Mouse (Mus musculus) neutrophil, adult 5-6 weeks (primary cell): ENCODE measurements around the gene Tmem59. TPM values are rescaled to one million over a fixed set of nuclear protein-coding genes. Genes with fewer than 3 reads are reported as not detected.

Experiments used
- ATAC-seq: fragments of 151-379, 151-347 bp; 2 replicates; pipeline ENCODE4 v1.8.0; 2017; ENCODE audit warnings: mild to moderate bottlenecking, moderate TSS enrichment; ENCODE audit not compliant: insufficient number of reproducible peaks, poor library complexity, low FRiP score, severe bottlenecking; ENCODE audit errors: extremely low read depth
- total RNA-seq: library from RNA; stranded (forward); fragments of 200-1000 nt; gene quantifications from 2 replicates; pipeline ENCODE4 v1.2.3, GENCODE M21; 2017

The Tmem59 gene
- total RNA-seq, 1 experiment from 2014 or later: 202 TPM

- no peak for ATAC-seq
Measured at GRCm38 (mm10) chr4:107177506-107177905, 693 bp upstream of the Tmem59 start.

GRCm38 (mm10) chr4:107178830-107179490 lies 761 bp downstream of the Tmem59 start, which contains the start of gene Tceanc2:
Gene Tceanc2, minus strand, starts transcription at chr4:107179116.
- ATAC-seq: peak; percentile 24; the same call in 1 of the 2 replicates

DNA sequence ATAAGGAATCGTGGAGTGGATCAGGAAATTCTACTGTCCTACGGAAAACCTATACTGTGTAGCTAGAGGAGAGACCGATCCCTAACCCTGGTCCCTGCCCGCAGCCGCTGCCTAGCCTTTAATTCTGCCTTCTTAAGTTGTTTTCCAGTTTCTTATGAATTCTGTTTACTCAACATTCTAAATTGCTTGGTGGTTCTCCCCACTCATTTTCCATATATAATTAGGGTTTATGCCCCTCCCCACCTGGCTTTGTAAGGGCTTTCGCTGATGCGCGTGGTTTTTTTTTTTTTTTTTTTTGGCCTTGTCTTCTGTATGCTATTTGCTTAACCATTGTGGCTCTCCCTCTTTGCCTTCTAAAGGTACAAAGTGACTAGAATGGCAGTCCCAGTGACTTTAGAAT lies 1.4 kb downstream of the Tmem59 start:
- no peak for ATAC-seq

DNA sequence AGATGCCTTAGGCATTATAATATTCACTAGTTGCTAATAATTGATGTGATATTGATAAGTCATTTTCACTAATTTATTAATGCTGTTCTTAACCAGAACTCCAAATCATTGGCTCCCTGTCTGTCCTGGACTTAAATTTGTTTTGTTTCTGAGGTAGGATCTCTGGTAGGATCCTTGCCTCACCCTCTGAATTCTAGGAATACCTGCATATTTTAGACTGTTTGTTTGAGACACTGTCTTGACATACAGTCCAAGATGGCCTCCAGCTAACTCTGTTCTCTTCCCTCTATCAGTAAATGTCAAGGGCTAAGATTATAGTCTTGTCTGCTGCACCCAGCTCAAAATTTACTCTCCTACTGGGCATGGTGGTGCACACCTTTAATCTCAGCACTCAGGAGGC lies 2.5 kb downstream of the Tmem59 start:
- ATAC-seq: no peak

DNA sequence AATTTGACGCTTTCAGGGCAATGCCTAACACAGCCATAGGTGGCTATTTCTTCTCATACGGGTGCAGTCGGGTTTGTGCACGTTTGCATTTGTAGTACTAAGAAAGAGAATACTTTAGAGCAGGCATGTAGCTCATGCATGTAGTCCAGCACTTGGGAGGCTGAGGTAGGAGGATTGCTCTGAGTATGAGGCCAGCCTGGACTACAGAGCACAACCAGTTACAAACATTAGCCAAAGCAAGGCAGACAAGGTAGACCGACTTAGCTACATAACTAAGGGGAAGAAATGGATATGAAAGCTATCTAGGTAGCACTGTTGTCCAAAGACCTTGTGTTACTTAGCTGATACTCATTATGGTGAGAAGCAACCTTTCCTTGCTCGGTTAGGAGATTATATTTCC lies 3.7 kb downstream of the Tmem59 start:
- no peak for ATAC-seq

DNA sequence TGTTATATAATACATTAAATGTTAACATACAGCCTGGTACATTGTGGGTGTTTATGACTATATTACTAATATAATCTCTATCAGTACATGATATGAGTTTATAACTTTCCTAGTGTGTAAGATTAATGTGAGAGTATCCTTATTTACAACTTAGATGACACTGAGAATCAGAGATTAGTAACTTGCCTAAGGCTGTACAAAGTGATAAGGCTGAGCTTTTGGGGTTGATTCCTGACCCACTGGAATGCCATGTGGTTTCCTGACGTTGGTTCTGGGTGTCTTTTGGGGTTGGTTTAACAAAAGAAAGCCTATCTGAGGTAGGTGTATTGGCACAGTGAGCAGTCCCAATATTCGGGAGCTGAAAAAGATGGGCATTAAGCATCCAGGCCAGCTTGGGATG lies 4.6 kb downstream of the Tmem59 start:
- ATAC-seq: no peak

- ATAC-seq: no peak
Measured at GRCm38 (mm10) chr4:107183203-107183602, 5.0 kb downstream of the Tmem59 start.

GRCm38 (mm10) chr4:107185703-107186102 lies 7.5 kb downstream of the Tmem59 start:
- no peak for ATAC-seq

DNA sequence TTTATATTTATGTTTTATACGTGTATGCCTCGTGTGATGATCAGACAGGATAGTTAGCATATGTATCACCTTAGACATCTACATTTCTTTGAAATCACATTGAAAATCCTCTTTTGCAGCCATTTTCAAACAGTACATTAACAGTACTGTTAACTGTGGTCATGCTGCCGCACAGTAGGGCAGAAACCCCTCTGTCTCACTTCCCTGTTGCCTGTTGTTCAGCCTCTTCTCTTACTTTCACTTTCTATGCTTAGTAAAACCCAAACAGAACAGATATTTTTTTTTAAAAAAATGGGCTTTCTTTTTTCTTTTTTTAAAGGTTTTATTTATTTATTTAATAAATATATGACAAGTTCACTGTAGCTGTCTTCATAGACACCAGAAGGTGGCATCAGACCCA lies 15.6 kb downstream of the Tmem59 start:
- 0 out of 2 replicates have a peak, but pooled peaks have one; percentile 41 for ATAC-seq

DNA sequence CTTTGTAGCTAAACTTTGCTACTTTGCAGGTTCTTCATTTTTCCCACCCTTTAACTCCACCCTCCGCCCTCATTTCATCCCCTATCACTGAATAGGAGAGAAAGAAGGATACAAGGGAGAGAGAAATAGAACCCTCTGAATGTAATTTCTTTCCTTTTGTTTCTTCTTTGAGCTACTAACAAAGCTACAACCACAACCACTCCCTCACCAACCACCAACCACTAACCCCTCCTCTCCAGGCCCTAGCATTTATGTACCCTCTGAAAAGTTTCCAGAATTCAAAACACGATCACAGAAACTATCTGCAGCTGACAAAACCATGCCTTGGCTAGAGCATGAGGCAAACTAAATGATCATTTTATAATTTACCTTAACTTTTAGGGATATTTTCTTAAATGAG lies 18.3 kb downstream of the Tmem59 start:
- ATAC-seq: no peak

GRCm38 (mm10) chr4:107198072-107198471 lies 19.9 kb downstream of the Tmem59 start:
- no peak for ATAC-seq

DNA sequence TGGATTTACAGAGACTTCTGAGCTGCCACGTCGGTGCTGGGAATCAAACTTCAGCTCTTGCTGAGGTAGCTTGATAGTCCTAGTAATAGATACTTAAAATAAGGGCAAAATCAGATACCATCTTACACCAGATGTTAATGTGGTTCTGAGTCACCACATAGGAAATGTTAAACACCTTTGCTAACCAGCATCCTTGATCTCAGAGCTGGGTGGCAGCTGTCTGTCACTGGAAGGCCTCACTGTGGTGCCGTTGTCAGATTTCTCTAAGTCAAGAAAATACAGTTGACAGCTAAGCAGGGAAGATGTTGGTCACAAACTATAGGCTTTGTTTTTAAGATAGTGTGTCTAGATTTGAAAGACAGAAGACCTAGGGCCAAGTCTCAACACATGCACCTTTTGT lies 23.6 kb downstream of the Tmem59 start:
- no peak for ATAC-seq

DNA sequence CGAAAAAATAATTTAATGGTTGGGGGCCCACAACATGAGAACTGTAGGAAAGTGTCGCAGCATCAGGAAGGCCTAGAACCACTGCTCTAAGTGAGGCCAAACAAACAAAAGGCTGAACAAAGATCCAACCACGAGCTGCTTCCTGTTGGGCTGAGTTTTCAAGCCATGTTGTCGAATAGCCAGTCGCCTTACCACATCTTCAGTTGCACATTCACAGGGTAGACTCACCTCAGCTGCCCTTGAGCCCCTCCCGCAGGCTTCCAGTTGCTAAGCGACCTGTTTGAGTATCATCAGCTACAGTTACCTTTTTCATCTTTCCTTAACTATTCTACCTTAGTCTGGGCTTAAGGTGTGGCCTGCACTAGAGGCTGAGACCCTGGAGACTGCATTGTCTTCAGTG lies 24.8 kb downstream of the Tmem59 start:
- no peak for ATAC-seq

- no peak for ATAC-seq
Measured at GRCm38 (mm10) chr4:107207016-107207415, 28.8 kb downstream of the Tmem59 start.

GRCm38 (mm10) chr4:107208880-107209279 lies 30.7 kb downstream of the Tmem59 start, which contains the start of gene Ldlrad1:
Gene Ldlrad1, plus strand, starts transcription at chr4:107209180.
- ATAC-seq: no peak

GRCm38 (mm10) chr4:107210483-107211097 lies 32.4 kb downstream of the Tmem59 start:
- ATAC-seq: no peak

- no peak for ATAC-seq
Measured at GRCm38 (mm10) chr4:107211465-107211864, 33.3 kb downstream of the Tmem59 start.

DNA sequence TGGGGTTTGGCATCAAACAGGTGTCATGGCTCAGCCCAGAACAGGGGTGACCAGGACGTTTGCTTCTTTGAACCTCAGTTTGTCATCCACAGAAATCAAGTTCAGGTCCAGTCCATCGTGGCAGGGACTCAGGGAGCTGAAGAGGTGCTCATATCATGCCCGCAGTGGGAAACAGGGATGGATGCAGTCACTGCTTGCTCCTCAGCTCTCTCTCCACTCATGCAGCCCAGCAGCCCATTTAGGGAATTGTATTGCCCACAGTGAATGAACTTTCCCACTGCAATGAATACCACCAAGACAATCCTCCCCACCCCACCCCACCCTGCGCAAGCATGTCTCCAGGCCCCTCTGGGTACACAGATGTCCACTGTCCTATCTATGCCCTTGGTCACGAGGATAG lies 33.7 kb downstream of the Tmem59 start:
- no peak for ATAC-seq

DNA sequence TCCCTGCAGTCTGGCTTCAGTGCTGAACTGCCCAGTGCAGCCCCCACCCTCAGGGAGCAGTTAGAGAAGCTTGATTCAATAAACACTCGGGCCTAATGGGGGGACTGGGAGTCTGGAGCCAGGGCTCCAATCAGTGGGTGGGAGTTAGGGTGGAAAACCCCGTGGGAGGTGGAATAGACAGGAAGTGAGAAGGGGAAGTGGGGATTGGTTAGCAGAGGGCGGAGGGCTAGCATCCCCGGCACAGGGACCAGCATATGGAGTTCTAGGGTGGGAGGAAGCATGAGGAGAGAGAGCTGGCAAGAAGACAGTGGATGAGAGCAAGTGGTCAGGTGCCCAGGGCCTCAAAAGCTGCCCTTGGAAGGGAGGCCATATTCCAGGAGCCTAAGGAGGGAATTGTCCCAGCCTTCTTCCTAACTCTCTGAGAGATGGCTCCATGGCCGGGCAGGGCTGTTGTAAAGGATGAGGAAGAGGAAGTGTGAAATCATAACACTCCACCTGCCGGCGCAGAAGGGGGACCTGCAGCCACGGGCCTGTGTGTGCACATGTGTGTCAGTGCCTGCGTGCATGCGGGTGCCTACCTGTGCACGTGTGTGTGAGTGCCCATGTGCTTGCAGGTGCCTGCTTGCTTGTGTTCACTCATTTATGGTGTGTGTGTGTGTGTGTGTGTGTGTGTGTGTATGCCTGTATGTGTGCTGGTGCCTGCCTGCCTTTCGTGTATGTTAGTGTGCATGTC lies 35.2 kb downstream of the Tmem59 start:
- no peak for ATAC-seq

GRCm38 (mm10) chr4:107217574-107217973 lies 39.4 kb downstream of the Tmem59 start:
- ATAC-seq: no peak
